Mouse (Mus musculus): Measurements from ENCODE around the gene Grm5. TPM values are rescaled to one million over a fixed set of nuclear protein-coding genes. Genes with fewer than 3 reads are reported as not detected.

Gene Grm5
- polyA plus RNA-seq, 1 experiment = not detected

- Histone ChIP-seq H3K36me3 (ENCODE audit: control insufficient read depth, insufficient read depth) (no peaks in the 10 kb centered on the region), H3K4me3 (ENCODE audit: insufficient read depth, poor library complexity, severe bottlenecking) (no peak overlapping the region), H3K79me2 (ENCODE audit: control insufficient read depth, insufficient read depth) (no peaks in the 10 kb centered on the region), H3K27me3 (ENCODE audit: control insufficient read depth, insufficient read depth, insufficient read length) (no peaks in the 10 kb centered on the region), H3K79me3 (ENCODE audit: low read depth) (no peaks in the 10 kb centered on the region), H3ac (ENCODE audit: control insufficient read depth, insufficient read length, low read depth) (no peak overlapping the region)
- TF ChIP-seq MYOG (IDR thresholded peaks at IDR 0.05; ENCODE audit: control insufficient read depth, extremely low read depth, insufficient read length) (no peak), CEBPB (IDR thresholded peaks at IDR 0.05; ENCODE audit: low read depth) (no peak), MAX (IDR thresholded peaks at IDR 0.05) (no peak), MYOD1 (IDR thresholded peaks at IDR 0.05; ENCODE audit: control insufficient read depth, insufficient read length, low read depth) (no peak), USF1 (IDR thresholded peaks at IDR 0.05; ENCODE audit: low read depth) (no peak), CTCF (IDR thresholded peaks at IDR 0.05; ENCODE audit: control insufficient read depth, insufficient read depth, insufficient read length) (no peak), FOSL1 (IDR thresholded peaks at IDR 0.05; ENCODE audit: insufficient read depth, low read length, poor library complexity, severe bottlenecking) (no peak)
These were observed 2.4 kb downstream of the Grm5 start for GRCm38 (mm10) chr7:87586271-87586937.

- Histone ChIP-seq H3K27me3 (ENCODE audit: control insufficient read depth, insufficient read depth, insufficient read length) (no peaks in the 10 kb centered on the region), H3K36me3 (ENCODE audit: control insufficient read depth, insufficient read depth) (no peaks in the 10 kb centered on the region), H3ac (ENCODE audit: control insufficient read depth, insufficient read length, low read depth) (no peak overlapping the region), H3K79me2 (ENCODE audit: control insufficient read depth, insufficient read depth) (no peaks in the 10 kb centered on the region), H3K79me3 (ENCODE audit: low read depth) (no peaks in the 10 kb centered on the region), H3K4me3 (ENCODE audit: insufficient read depth, poor library complexity, severe bottlenecking) (no peak overlapping the region)
- TF ChIP-seq MYOG (IDR thresholded peaks at IDR 0.05; ENCODE audit: control insufficient read depth, extremely low read depth, insufficient read length) (no peak), CEBPB (IDR thresholded peaks at IDR 0.05; ENCODE audit: low read depth) (no peak), FOSL1 (IDR thresholded peaks at IDR 0.05; ENCODE audit: insufficient read depth, low read length, poor library complexity, severe bottlenecking) (no peak), USF1 (IDR thresholded peaks at IDR 0.05; ENCODE audit: low read depth) (no peak), CTCF (IDR thresholded peaks at IDR 0.05; ENCODE audit: control insufficient read depth, insufficient read depth, insufficient read length) (no peak), MYOD1 (IDR thresholded peaks at IDR 0.05; ENCODE audit: control insufficient read depth, insufficient read length, low read depth) (no peak), MAX (IDR thresholded peaks at IDR 0.05) (no peak)
These were observed 4.0 kb downstream of the Grm5 start for GRCm38 (mm10) chr7:87587976-87588375.

- H3ac ChIP-seq (ENCODE audit: control insufficient read depth, insufficient read length, low read depth) = no peak overlapping the region
- no peaks in the 10 kb centered on the region for H3K79me2 ChIP-seq (ENCODE audit: control insufficient read depth, insufficient read depth)
- TF ChIP-seq USF1 (IDR thresholded peaks at IDR 0.05; ENCODE audit: low read depth) (no peak), MAX (IDR thresholded peaks at IDR 0.05) (no peak), FOSL1 (IDR thresholded peaks at IDR 0.05; ENCODE audit: insufficient read depth, low read length, poor library complexity, severe bottlenecking) (no peak), CTCF (IDR thresholded peaks at IDR 0.05; ENCODE audit: control insufficient read depth, insufficient read depth, insufficient read length) (no peak), MYOG (IDR thresholded peaks at IDR 0.05; ENCODE audit: control insufficient read depth, extremely low read depth, insufficient read length) (no peak), CEBPB (IDR thresholded peaks at IDR 0.05; ENCODE audit: low read depth) (no peak), MYOD1 (IDR thresholded peaks at IDR 0.05; ENCODE audit: control insufficient read depth, insufficient read length, low read depth) (no peak)
- no peaks in the 10 kb centered on the region for H3K79me3 ChIP-seq (ENCODE audit: low read depth)
- H3K36me3 ChIP-seq (ENCODE audit: control insufficient read depth, insufficient read depth) = no peaks in the 10 kb centered on the region
- H3K27me3 ChIP-seq (ENCODE audit: control insufficient read depth, insufficient read depth, insufficient read length) = no peaks in the 10 kb centered on the region
- no peak overlapping the region for H3K4me3 ChIP-seq (ENCODE audit: insufficient read depth, poor library complexity, severe bottlenecking)
These were observed 42.3 kb downstream of the Grm5 start for GRCm38 (mm10) chr7:87626251-87626650.

GRCm38 (mm10) chr7:87635530-87635929 is 51.6 kb downstream of the Grm5 start:
- Histone ChIP-seq H3ac (ENCODE audit: control insufficient read depth, insufficient read length, low read depth) (no peak overlapping the region), H3K4me3 (ENCODE audit: insufficient read depth, poor library complexity, severe bottlenecking) (no peak overlapping the region), H3K79me2 (ENCODE audit: control insufficient read depth, insufficient read depth) (no peaks in the 10 kb centered on the region), H3K36me3 (ENCODE audit: control insufficient read depth, insufficient read depth) (no peaks in the 10 kb centered on the region), H3K27me3 (ENCODE audit: control insufficient read depth, insufficient read depth, insufficient read length) (no peaks in the 10 kb centered on the region), H3K79me3 (ENCODE audit: low read depth) (no peaks in the 10 kb centered on the region)
- TF ChIP-seq MYOG (IDR thresholded peaks at IDR 0.05; ENCODE audit: control insufficient read depth, extremely low read depth, insufficient read length) (no peak), MYOD1 (IDR thresholded peaks at IDR 0.05; ENCODE audit: control insufficient read depth, insufficient read length, low read depth) (no peak), USF1 (IDR thresholded peaks at IDR 0.05; ENCODE audit: low read depth) (no peak), FOSL1 (IDR thresholded peaks at IDR 0.05; ENCODE audit: insufficient read depth, low read length, poor library complexity, severe bottlenecking) (no peak), CEBPB (IDR thresholded peaks at IDR 0.05; ENCODE audit: low read depth) (no peak), CTCF (IDR thresholded peaks at IDR 0.05; ENCODE audit: control insufficient read depth, insufficient read depth, insufficient read length) (no peak), MAX (IDR thresholded peaks at IDR 0.05) (no peak)

- no peak for TF ChIP-seq CEBPB (IDR thresholded peaks at IDR 0.05; ENCODE audit: low read depth)
- TF ChIP-seq USF1 (IDR thresholded peaks at IDR 0.05; ENCODE audit: low read depth) = no peak
- no peak for TF ChIP-seq MAX (IDR thresholded peaks at IDR 0.05)
- TF ChIP-seq FOSL1 (IDR thresholded peaks at IDR 0.05; ENCODE audit: insufficient read depth, low read length, poor library complexity, severe bottlenecking) = no peak
- no peak for TF ChIP-seq MYOD1 (IDR thresholded peaks at IDR 0.05; ENCODE audit: control insufficient read depth, insufficient read length, low read depth)
- no peak for TF ChIP-seq MYOG (IDR thresholded peaks at IDR 0.05; ENCODE audit: control insufficient read depth, extremely low read depth, insufficient read length)
- TF ChIP-seq CTCF (IDR thresholded peaks at IDR 0.05; ENCODE audit: control insufficient read depth, insufficient read depth, insufficient read length) = no peak
- H3ac ChIP-seq (ENCODE audit: control insufficient read depth, insufficient read length, low read depth) = no peak overlapping the region
- no peaks in the 10 kb centered on the region for H3K36me3 ChIP-seq (ENCODE audit: control insufficient read depth, insufficient read depth)
- H3K4me3 ChIP-seq (ENCODE audit: insufficient read depth, poor library complexity, severe bottlenecking) = no peak overlapping the region
- no peaks in the 10 kb centered on the region for H3K79me3 ChIP-seq (ENCODE audit: low read depth)
- no peaks in the 10 kb centered on the region for H3K27me3 ChIP-seq (ENCODE audit: control insufficient read depth, insufficient read depth, insufficient read length)
- H3K79me2 ChIP-seq (ENCODE audit: control insufficient read depth, insufficient read depth) = no peaks in the 10 kb centered on the region
These were observed 66.6 kb downstream of the Grm5 start for GRCm38 (mm10) chr7:87650610-87651009.

Measured in C2C12 (cell line).